Mouse (Mus musculus) limb, embryonic 14.5 days (tissue): ENCODE data around the gene Itprid2. TPM values are rescaled to one million over a fixed set of nuclear protein-coding genes. Genes with fewer than 3 reads are reported as not detected.
A peak's percentile ranks its signal among the peaks of the same experiment; 100 is the strongest.

Source experiments
- ATAC-seq: fragments of 200-750 bp; cut with Nextera tagmentation; 2 replicates; pipeline ENCODE4 v1.8.0; 2017; ENCODE audit warnings: low read depth, moderate number of reproducible peaks, moderate TSS enrichment; ENCODE audit not compliant: low FRiP score
- DNase-seq: peaks from one replicate; pipeline ENCODE4 v3.0.0-alpha.2; 2015; ENCODE audit warnings: low spot score
- H3K27ac ChIP-seq: fragments of 300-500 bp; sonication (generic); replicated peaks from 2 replicates; pipeline ENCODE4 v1.5.1; 2014; ENCODE audit warnings: low read depth, mild to moderate bottlenecking, low read length, moderate library complexity, mixed read lengths
- H3K27me3 ChIP-seq: fragments of 300-500 bp; sonication (generic); 2 replicates; pipeline ENCODE4 v1.6.1; 2014; ENCODE audit warnings: low read length, mixed read lengths; ENCODE audit not compliant: control insufficient read depth, insufficient read depth
- H3K36me3 ChIP-seq: fragments of 300-500 bp; sonication (generic); 2 replicates; pipeline ENCODE4 v1.6.1; 2014; ENCODE audit warnings: mild to moderate bottlenecking, low read length, moderate library complexity, mixed read lengths; ENCODE audit not compliant: control insufficient read depth, insufficient read depth
- H3K4me1 ChIP-seq: fragments of 300-500 bp; sonication (generic); 2 replicates; pipeline ENCODE4 v1.6.1; 2014; ENCODE audit warnings: antibody characterized with exemption, low read length, mixed read lengths; ENCODE audit not compliant: control insufficient read depth, insufficient read depth
- H3K4me2 ChIP-seq: fragments of 300-500 bp; sonication (generic); replicated peaks from 2 replicates; pipeline ENCODE4 v1.6.1; 2014; ENCODE audit warnings: low read depth, mild to moderate bottlenecking, low read length, moderate library complexity; ENCODE audit not compliant: severe bottlenecking
- H3K4me3 ChIP-seq: fragments of 300-500 bp; sonication (generic); replicated peaks from 2 replicates; pipeline ENCODE4 v1.5.1; 2014; ENCODE audit warnings: low read length
- H3K9ac ChIP-seq: fragments of 300-500 bp; sonication (generic); 2 replicates; pipeline ENCODE4 v1.6.1; 2014; ENCODE audit warnings: mild to moderate bottlenecking, low read depth, low read length, moderate library complexity; ENCODE audit not compliant: severe bottlenecking
- H3K9me3 ChIP-seq: fragments of 300-500 bp; sonication (generic); 2 replicates; pipeline ENCODE4 v1.6.1; 2016; ENCODE audit warnings: low read length; ENCODE audit not compliant: control insufficient read depth
- POLR2A ChIP-seq: fragments of 200-500 bp; IDR thresholded peaks from 2 replicates; pipeline ENCODE4 v1.8.0; 2012; ENCODE audit warnings: inconsistent platforms, mild to moderate bottlenecking, moderate library complexity, borderline replicate concordance; ENCODE audit not compliant: insufficient read depth, insufficient read length; ENCODE audit errors: extremely low read depth
- WGBS: fragments of 180-500 bp; shearing (Covaris S2); extraction: QIAGEN DNeasy Blood & Tissue Kit; methylation state at CpG from one replicate; pipeline ENCODE4 v1.1.7; 2014; 5-methylcytosine and 5-hydroxymethylcytosine counted together
- polyA plus RNA-seq, 2 experiments: library from polyadenylated mRNA; depleted of rRNA in 1 of 2; stranded (reverse) in 1 of 2; unstranded in 1 of 2; fragments of >200 nt; fragmentation: Nextera tagmentation in 1 of 2; extraction: Ambion mirVana in 1 of 2; gene quantifications; 2 replicates each; pipeline versions ENCODE4 v1.2.1 to v1.2.3; 2012 to 2014

Itprid2 gene
- polyA plus RNA-seq, 2 experiments = 9.3 to 14.8 TPM

GRCm38 (mm10) chr2:79695190-79695589, 60.0 kb downstream of the Itprid2 start:
- Histone ChIP-seq H3K36me3 (no peaks in the 10 kb centered on the region), H3K9ac (no peak overlapping the region)
- 81% methylated on average over 4 of the region's 4 CpGs for WGBS

GRCm38 (mm10) chr2:79695939-79696338, 60.8 kb downstream of the Itprid2 start:
- Histone ChIP-seq H3K4me1 (0 out of 2 replicates have a peak, but pooled peaks cover 2% of the 10 kb centered on the region), H3K9me3 (no peaks in the 10 kb centered on the region), H3K27me3 (no peaks in the 10 kb centered on the region), H3K9ac (no peak overlapping the region), H3K4me3 (no peak overlapping the region), H3K27ac (no peak overlapping the region), H3K4me2 (no peak overlapping the region), H3K36me3 (no peaks in the 10 kb centered on the region)
- ATAC-seq (no peak), DNase-seq (no peak)
- WGBS = 92% methylated on average over 12 of the region's 12 CpGs
- TF ChIP-seq POLR2A = no peak

More at GRCm38 (mm10) chr2:79695190-79695589, 60.0 kb downstream of the Itprid2 start:
- H3K27ac ChIP-seq = no peak overlapping the region
- DNase-seq (no peak), ATAC-seq (no peak)
- H3K4me3 ChIP-seq = no peak overlapping the region
- H3K9me3 ChIP-seq = no peaks in the 10 kb centered on the region
- no peaks in the 10 kb centered on the region for H3K27me3 ChIP-seq
- no peak overlapping the region for H3K4me2 ChIP-seq
- H3K4me1 ChIP-seq = 0 out of 2 replicates have a peak, but pooled peaks cover 2% of the 10 kb centered on the region
- no peak for TF ChIP-seq POLR2A

DNA sequence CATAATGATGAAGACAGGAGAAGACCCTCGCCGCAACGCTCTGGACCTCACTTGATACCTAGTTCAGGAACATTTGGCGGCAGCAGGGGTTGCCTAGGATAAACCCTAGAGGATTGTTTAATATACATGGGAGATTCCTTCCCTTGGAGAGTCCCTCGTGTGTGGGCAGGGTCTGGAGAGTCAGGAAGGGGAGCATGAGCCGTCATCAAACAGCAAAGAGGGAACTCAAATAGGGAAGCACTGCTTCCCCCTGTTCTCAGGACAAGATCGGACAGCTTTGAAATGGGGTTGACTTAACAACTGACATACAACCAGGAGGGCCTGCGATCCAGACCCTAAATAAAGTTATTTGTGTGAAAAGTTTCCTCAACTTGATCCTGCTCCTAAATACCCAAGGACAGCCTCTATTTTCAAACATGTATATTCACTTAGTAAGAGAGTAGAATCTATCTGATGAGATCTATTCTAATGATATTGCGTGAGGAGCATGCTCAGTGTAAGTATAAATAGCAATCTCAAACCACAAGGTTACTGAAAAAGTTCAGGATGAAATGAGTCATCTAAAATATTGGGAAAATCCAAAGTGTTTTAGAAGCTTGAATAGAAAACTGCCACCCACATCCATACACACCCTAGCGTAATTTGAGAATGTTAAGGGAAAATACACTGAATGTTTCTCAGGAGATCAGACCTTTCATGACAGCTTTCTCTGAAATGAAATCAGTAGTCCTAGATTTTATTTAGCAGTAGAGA, 61.5 kb downstream of the Itprid2 start:
- no peak overlapping the region for H3K27ac ChIP-seq
- no peak for TF ChIP-seq POLR2A
- no peaks in the 10 kb centered on the region for H3K9me3 ChIP-seq
- WGBS = 82% methylated on average over 10 of the region's 10 CpGs
- ATAC-seq (no peak), DNase-seq (no peak)
- H3K4me3 ChIP-seq = no peak overlapping the region
- no peak overlapping the region for H3K4me2 ChIP-seq
- H3K4me1 ChIP-seq = 0 out of 2 replicates have a peak, but pooled peaks cover 2% of the 10 kb centered on the region
- no peaks in the 10 kb centered on the region for H3K36me3 ChIP-seq
- no peaks in the 10 kb centered on the region for H3K27me3 ChIP-seq
- no peak overlapping the region for H3K9ac ChIP-seq

GRCm38 (mm10) chr2:79698166-79698565, 63.0 kb downstream of the Itprid2 start:
- no peaks in the 10 kb centered on the region for H3K9me3 ChIP-seq
- DNase-seq = peak; percentile 9
- TF ChIP-seq POLR2A = no peak
- no peak for ATAC-seq
- H3K4me3 ChIP-seq = no peak overlapping the region
- H3K27ac ChIP-seq = no peak overlapping the region
- 69% methylated on average over 2 of the region's 2 CpGs for WGBS
- H3K36me3 ChIP-seq = no peaks in the 10 kb centered on the region
- H3K9ac ChIP-seq = no peak overlapping the region
- no peaks in the 10 kb centered on the region for H3K27me3 ChIP-seq
- H3K4me1 ChIP-seq = 0 out of 2 replicates have a peak, but pooled peaks cover 2% of the 10 kb centered on the region
- H3K4me2 ChIP-seq = no peak overlapping the region

DNA sequence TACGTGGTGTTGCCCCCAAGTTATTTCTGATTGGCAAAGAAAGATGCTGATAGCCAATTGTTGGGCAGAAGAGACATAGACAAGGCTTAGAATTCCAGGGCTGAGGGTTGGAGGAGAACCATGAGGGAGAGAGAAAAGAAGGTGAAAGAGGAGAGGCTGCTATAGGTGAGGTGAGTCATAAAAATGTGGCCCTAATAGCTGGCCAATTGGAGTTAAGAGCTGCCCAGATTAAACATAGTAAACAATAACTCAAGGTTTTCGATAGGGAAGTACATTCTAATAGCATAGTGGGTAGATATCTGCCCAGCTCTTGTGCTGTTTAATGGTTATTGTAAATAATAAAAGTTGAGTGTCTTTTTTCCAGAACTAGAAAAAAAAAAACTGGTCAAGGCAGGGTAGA, 69.6 kb downstream of the Itprid2 start:
- DNase-seq (no peak), ATAC-seq (no peak)
- no peak overlapping the region for H3K4me3 ChIP-seq
- no peak overlapping the region for H3K9ac ChIP-seq
- H3K27me3 ChIP-seq = no peaks in the 10 kb centered on the region
- H3K9me3 ChIP-seq = no peaks in the 10 kb centered on the region
- H3K4me1 ChIP-seq = no peaks in the 10 kb centered on the region
- WGBS = 81% methylated on average over 2 of the region's 2 CpGs
- no peak for TF ChIP-seq POLR2A
- no peak overlapping the region for H3K27ac ChIP-seq
- H3K36me3 ChIP-seq = no peaks in the 10 kb centered on the region
- no peak overlapping the region for H3K4me2 ChIP-seq

DNA sequence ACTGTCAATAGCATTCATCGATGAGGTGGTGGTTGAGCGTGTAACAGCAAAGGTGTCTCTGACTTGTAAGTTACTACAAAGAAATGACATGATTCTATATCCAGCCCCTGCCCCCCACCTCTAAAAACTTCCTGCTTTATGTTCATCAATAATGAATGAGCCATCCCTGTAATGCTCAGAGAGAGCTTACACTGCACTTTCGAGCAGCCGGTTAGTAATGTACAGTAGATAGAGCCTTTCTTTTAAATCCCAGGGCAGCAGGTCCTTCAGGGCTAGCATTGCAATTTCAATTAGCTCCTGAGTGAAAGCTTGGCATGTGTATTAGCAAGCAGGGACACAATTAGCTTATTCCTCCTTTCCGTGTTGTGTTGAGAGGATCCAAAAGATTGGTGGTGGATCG, 72.4 kb downstream of the Itprid2 start, which contains the start of gene Ppp1r1c:
Gene Ppp1r1c, plus strand, starts transcription at position 206 of the 400 bp plus-strand sequence.
- no peaks in the 10 kb centered on the region for H3K9me3 ChIP-seq
- H3K4me1 ChIP-seq = no peaks in the 10 kb centered on the region
- TF ChIP-seq POLR2A = no peak
- no peak within 1 kb of the TSS for H3K4me3 ChIP-seq
- no peak within 1 kb of the TSS for H3K27ac ChIP-seq
- ATAC-seq (no peak), DNase-seq (no peak)
- H3K4me2 ChIP-seq = no peak within 1 kb of the TSS
- H3K27me3 ChIP-seq = no peaks in the 10 kb centered on the region
- WGBS = 89% methylated on average over 6 of the region's 6 CpGs
- no peaks in the 10 kb centered on the region for H3K36me3 ChIP-seq
- no peak within 1 kb of the TSS for H3K9ac ChIP-seq
